Mouse (Mus musculus) retina, postnatal 7 days (tissue): ENCODE results near the gene Hmgn2.
"Not testable (repeated sequence)": the region's sequence is repeated elsewhere in the genome, so short reads cannot be mapped to it uniquely, and the experiment has no call there.

ENCODE experiments used
- DNase-seq: peaks from one replicate; pipeline ENCODE4 v3.0.0-alpha.2; 2012; ENCODE audit warnings: low read depth, low spot score

Gene Hmgn2

GRCm38 (mm10) chr4:133968150-133968921, at the start of gene Hmgn2:
Hmgn2 (minus strand) TSS chr4:133968650.
- no peak for DNase-seq

DNA sequence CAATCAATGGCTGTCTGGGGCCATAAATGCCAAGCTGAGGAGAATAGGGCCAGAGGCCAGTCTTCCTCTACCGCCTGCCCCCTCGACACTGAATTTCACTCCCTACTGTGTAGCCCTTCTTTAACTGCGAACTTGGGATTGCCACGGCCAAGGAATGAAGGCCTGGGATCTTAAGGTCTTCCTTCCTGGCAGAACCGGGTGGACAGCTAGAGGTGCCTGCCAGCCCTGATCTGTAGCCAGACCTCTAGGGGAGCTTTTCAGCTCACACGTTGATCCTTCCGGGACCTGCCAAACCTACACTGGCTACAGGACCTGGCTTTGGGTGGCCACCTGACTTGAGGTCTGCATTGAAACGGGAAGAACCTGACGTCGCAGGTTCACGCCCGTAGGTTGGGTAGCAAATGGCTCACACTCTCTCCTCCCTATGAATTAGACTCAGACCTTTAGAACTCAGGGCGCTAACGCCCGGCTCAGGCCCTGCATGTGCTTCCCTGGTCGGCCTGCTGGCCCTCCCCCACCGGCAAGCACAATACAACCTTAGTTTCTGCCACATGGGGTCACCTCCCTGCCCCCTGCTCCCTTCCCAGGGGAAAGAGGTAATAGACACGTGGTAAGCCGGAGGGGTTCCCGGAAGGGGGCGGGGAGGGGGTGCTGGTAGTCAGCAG, 48.9 kb upstream of the Hmgn2 start:
- DNase-seq, result no peak

- DNase-seq, result no peak
These were observed 48.3 kb upstream of the Hmgn2 start for GRCm38 (mm10) chr4:134016767-134017166.

GRCm38 (mm10) chr4:134016208-134016607, 47.8 kb upstream of the Hmgn2 start:
- DNase-seq, result no peak

GRCm38 (mm10) chr4:134012858-134013528, 44.5 kb upstream of the Hmgn2 start:
- DNase-seq, result no peak

DNA sequence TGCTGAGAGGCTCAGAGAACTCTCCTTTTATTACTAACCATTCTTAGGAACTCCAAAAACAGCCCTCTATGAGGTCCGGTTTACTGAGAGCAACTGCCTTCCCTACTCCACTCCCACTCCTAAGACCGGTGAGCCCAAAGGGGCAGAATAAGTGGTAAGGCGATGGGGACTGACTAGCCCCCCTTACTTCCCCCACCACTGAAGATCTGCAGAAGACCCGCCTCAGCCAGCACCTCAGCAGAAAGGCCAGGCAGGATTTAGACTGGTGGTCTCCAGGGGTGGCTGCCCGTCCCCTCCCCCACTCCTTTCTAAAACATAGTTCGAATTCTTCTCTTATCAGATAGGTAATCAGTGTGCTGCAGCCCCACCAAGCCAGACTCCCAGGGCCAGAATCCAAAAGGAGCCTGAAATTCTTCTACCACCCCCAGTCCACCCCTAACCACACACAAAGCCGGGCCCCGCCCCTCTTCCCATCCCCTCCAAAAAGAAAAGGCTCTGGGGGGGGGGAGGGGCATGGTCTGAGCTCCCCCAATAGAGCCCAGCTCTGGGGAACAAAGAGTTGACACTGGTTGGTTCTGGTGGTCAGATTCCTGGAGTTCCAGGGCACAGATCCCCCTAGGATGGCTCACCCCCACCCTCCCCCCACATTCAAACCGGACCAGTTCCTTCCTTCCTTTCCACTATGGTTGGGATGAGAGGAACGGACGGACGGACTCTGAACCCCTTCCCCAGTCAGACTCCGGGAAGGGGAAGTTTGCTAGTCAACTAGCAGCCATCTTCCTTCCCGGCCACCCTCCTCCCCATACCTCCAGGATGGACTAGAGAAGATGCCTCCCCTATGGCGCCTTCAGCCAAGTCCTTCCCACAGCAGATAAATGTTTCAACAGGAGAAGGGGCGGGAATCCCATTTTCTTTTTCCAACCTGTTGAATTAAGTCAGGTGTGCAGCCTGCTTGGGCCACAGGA, 43.3 kb upstream of the Hmgn2 start:
- DNase-seq, result no peak

GRCm38 (mm10) chr4:134009709-134010108, 41.3 kb upstream of the Hmgn2 start:
- no peak for DNase-seq

GRCm38 (mm10) chr4:134006845-134007244, 38.4 kb upstream of the Hmgn2 start:
- no peak for DNase-seq

DNA sequence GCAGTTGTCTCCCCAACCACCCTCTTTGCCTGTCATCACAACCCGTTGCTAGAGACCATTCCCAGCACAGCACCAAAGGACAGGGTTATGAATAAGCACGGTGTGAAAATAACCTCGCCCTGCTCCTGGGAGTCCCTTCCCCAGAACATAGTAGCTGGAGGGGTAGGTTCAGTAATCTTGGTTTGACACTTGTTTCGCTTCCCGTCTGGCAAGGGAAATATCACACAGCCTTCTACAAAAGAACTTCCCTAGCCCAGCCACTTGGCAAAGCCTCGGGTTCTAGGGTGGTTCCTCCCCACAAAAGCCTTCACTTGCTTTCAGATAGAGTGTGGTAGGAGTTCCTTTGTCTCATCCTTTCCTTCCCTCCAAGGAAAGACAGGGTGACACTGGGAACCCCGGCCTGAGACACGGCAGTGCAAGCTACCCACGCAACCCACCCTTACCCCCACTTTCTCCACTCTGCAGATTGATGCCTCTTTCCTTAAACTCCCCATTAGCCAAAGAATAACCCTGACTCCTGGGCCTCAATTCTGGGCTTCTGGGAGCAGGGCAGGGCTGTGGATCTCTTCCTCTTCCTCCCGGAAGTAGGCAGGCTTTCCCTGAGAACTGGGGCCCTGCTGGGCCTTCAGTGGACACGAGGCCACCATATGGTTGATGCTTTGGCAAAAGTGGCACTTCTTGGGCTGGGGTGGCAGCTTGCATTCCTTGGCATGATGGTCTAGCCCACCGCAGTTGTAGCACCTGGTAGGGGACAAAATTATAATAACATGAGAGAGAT, 37.3 kb upstream of the Hmgn2 start:
- no peak for DNase-seq

DNA sequence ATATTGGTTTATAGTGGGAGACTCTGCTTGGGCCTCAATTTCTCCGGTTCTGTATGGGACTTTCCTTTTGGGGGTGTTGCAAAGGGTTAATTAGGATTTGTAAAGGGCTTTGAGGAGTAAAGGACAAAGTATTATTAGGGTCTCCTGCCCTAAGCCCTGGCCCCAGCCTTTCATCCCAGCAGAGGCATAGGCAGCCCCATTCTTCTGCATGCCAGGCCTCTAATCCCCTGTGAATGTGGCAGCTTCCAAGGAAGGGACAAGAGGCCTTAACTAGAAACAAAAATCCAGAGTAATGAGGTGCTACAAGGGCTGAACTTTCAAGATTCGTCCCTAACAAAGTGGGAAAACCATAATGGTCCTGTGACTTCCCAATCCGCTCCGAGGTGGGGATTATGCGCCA, 34.5 kb upstream of the Hmgn2 start:
- DNase-seq, result no peak

- no peak for DNase-seq
These were observed 33.8 kb upstream of the Hmgn2 start for GRCm38 (mm10) chr4:134002246-134002645.

DNA sequence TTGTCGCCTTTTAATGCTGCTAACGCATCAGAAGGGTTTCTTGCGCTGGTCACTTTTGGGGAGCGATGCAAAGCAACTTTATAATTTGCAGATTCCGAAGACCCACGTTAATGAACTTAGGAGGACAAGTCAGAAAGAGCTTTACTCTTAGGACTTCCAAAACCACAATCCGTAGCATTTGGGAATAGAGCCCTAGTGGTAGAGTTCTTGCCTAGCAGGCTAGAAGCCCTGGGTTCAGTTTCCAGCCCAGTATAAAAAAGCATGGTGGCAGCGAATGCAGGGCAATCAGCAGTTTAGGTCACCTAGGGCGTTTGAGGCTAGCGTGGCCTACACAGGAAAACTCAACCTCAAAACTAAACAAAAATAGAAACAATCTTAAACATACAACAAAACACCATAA, 33.3 kb upstream of the Hmgn2 start:
- no peak for DNase-seq

- DNase-seq, result peak; percentile 96
These were observed 32.3 kb upstream of the Hmgn2 start, which contains the start of gene Dhdds for GRCm38 (mm10) chr4:134000466-134001438. Dhdds (minus strand) TSS chr4:134000918.

DNA sequence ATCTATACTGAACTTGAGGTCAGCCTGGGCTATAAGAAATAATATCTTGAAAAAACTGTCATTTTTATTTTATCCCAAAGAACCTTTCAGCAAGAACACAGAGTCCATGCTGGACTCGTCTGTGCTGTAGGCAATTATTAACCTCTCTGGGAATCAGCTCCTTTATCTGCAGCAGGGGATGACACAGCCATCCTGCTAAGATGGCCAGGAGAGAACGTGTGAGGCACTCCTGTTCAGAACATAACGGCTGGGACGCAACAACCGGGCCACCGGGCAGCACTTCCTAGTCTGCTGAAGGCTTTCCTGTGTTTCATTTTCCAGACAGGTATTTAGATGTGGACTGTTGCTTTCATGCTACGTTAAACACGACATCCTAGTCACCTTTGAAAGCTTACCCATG, 26.2 kb upstream of the Hmgn2 start:
- no peak for DNase-seq

DNA sequence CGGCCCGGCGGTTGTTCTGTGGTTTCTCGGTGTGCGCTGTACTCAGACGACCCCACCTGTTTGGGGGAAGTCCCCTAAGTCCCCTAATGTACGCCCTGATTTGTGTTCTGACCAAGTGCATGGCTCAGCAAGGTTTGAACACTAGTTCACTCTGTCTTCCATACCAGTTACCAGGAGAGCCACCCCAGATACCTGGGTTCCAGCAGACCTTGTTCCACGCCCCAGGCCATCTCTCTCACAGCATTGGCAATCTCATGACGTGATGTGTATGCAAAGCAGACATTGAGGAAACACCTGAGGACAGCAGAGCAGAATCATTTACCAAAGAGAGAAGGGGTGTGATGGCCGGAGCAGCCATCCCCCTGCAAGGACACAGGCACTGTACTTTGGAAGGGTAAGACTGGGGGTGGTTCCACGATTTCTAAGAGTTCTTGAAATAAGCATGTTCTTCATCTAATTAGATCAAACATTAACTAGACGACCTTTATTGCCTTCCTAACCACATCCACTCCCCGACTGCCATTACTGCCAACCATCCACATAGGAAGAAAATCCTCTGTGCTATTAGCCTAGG, 22.7 kb upstream of the Hmgn2 start:
- DNase-seq, result no peak

- DNase-seq, result no peak
These were observed 21.6 kb upstream of the Hmgn2 start for GRCm38 (mm10) chr4:133990035-133990434.

- DNase-seq, result not testable (repeated sequence)
These were observed 19.8 kb upstream of the Hmgn2 start for GRCm38 (mm10) chr4:133988289-133988688.

DNA sequence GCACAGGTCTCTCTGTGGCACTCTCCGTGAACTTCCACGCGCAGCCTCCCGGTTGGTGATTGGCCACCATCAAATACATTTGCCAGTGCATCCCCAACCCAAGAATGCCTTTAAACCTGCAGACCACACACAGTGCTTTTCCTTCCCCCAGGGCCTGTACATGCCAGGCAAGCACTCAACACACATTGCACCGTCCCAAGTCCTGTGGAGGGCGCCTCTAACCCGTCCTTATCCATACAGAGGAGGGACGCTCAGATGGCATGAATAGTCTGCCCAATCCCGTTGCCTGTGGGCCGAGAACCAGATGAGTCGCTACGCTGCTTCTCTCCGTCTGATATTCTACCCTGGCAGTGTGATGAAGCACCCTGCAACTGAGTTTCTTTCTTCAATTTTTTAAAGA, 14.5 kb upstream of the Hmgn2 start:
- no peak for DNase-seq

- DNase-seq, result no peak
These were observed 12.0 kb upstream of the Hmgn2 start for GRCm38 (mm10) chr4:133980496-133980895.
